Mouse (Mus musculus) heart, postnatal 10 days (tissue): ENCODE measurements at regions not wholly inside any gene's neighbourhood (a gene's known extent, or its start where the extent isn't known, plus 50 kb on each side); places are given as distances from the start of the nearest gene placed in this dataset.
A peak's percentile ranks its signal among the peaks of the same experiment; 100 is the strongest.

ENCODE experiments used
- DNase-seq, 2 experiments: peaks; one replicate each; pipeline ENCODE4 v3.0.0; 2021
- intact Hi-C: fragments of 180-260 bp; cut with DNase I; formaldehyde crosslinking; loops from one replicate; pipeline ENCODE4 v1.15.1; 2025

DNA sequence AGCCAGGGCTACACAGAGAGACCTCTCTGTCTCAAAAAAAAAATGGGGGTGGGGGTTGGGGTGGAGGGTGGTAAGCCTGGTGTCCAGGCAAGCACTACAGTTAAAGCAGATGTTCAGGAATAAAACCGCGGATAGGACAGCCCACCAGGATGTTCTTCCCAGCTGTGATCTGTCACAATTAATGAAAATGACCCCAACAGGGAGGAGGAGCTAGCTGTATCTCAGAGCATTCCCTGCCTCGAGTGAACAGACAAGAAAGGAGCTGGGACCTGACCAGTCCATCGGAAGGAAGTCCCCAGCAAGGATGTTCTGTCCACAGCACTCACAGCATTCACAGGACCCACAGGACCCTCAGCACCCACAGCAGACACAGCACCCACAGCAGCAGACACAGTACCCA is 80.4 kb downstream of the Utp6 start:
- DNase-seq = no peak
- intact Hi-C loops = no loop called here

DNA sequence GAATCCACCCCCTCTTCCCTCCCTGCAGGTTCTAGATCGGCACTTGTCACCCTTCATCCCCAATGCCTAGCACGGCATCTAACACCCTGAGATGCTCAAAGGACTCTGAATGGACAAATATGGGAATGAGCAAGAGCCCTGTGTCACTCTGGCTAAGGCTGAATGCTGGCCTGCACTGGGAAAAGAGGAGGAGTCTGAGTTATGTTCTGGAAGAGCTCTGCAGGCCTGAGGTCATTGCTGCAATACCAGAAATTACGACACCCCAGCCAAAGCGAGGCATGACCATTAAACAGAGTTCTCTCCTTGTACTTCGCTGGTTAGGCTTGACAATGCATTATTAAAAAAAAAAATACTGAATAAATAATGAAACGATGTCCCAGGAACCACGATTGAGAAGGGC is 84.1 kb downstream of the Utp6 start:
- intact Hi-C loops = no loop called here
- peak; percentile 59 to 61 for DNase-seq

DNA sequence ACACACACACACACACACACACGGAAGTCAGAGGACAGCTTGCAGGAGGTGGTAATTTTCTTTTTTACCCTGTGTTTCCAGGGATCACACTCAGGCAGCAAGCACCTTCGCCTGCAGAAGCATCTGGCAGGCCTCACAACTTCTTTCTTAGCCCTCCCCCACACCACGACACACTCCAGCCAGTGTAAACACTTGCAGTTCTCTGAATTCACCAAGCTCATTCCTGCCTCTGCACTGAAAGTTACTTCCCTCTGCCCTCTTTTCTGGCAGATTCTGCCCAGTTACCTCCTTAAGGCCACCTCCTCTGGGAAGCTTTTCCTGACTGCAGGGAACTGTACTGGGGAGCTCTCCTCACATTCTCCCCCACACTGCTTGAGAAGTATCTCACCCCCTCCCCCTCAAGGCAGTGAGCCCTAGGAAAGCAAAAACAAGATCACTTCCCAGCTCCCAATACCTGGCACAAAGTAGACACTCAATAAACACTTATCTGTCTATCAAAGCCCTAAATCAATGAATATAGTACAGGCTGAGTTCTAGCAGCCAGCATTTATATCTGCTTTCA is 84.9 kb downstream of the Utp6 start:
- intact Hi-C loops = no loop called here
- DNase-seq = peak; percentile 36 to 44

DNA sequence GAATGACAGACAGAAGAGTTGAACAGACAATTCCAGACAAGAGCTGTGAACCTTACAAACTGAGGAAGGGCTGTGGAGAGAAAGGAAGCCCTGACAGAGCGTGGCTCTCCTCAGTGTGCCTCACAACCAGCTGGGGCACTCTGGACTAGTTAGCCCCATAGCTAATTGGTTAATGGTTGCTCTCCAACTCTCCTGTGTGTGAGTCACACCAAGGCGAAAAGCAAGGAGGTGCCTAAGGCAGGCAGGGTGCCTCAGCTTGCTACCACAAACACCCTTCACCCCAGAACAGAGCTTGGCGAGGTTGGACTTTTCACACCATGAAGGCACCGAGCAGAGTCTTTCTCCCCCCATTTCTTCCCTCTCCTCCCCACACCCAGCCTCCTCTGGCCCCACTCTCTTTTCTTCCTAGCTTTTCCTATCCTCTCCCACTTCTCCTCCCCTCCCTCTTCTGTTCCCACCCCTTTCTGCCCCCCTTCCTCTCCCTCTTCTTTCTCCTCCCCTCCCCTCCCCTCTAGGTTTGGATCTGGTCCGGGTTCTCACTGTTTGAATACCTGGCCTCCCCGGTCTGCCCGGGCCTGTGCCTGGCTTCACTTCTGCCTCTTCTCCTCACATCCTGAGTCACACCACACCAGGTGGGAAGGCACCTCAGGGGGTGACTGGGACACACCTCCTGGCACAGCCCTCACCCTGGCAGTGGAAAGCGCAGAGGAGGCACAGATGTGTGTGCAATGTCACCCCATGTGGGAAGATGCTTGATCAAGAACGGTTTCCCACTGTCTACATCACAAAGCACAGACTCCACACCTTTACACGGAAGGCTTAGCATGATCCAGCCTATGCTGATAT is 90.2 kb downstream of the Utp6 start:
- DNase-seq = no peak
- intact Hi-C loops = no loop called here

DNA sequence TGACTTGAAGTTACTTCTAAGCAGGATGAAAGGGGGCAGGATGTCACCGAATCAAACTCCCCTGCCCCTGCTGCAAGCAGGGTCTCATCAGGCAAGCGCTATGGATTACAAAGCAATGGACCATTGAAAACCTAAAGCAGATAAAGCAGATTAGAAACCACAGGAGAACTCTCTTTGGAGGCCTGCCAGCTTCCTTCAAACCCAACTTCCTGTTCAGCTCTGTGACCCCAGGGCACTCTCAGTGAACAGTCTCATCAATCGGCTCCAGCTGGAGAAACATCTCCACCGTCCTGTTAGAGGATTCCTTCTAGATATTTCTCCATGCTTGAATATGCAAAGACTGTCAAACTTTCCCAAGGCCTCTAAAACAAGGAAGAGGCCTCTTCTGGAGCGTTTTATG is 92.0 kb downstream of the Utp6 start:
- peak; percentile 43 to 53 for DNase-seq

DNA sequence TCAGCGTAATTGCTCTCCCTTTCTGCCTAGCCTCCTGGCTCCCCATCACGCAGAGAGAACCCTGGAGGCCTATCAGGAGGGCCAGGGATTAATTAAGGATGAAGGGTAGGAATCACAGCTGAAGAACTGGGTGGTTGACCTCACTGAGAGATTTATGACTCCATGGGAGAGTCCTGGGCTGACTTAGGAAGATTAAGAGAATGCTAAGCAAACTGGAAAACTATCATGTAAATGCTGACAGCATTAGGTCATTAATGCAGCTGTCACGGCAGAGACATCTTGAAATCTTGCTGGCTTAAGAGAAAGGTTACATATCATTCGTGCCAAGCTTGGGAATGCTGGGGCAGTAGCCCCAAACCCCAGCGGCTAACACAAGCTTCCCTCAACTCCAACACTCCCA is 93.2 kb downstream of the Utp6 start:
- no peak for DNase-seq
- intact Hi-C loops = no loop called here

More for the DNA sequence above, 92.0 kb downstream of the Utp6 start:
- intact Hi-C loops = no loop called here

DNA sequence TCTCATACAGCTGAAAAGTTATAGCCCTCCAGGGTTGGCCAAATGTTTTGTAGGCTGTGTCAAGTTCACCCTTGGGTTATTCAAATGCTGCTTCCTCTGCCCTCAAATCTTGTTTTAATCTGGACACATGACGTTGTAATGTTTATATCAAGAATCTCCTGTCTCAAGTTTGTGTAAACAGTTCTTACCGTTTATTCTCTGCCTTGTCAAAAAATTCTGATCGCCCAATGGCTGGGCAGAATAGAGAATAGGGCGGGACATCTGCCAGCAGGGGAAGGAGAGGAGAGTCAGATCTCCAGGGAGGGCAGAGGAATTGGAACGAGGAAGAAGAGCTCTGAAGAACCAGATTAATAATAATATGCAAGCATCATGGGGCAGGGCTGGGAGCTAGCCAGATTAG is 97.4 kb downstream of the Utp6 start:
- DNase-seq = no peak
- intact Hi-C loops = no loop called here

DNA sequence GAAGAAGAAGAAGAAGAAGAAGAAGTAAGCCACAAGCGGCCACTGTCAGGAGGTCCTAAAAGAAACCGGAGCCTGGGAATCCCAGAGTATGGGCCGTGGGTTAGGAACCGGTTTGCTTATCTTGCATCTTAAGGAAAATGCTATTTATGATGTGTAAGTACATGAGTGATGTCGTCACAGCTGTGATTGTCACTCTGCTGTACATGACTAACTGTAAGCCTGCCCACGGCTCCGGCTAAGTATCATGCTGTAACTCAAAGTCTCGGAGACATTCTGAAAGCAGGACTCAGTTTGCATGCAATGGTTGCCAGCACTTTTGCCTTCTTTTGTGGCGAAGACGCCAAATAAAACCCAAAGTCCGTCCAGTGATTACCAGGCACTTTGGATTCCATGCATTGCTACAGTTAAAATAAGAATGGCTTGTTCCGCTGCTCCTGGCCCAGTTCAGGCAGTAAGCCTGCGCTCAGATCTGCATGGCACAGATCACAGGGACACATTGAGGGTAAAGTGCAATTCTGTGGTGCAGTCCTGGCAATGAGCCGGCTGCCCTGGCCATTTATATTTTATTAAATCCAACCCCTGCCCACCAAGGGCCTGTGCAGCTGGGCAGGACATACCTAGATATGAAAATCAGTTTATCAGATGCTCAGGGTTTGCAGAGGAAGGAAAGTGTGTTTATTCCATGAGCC is 98.6 kb downstream of the Utp6 start:
- intact Hi-C loops = no loop called here

DNA sequence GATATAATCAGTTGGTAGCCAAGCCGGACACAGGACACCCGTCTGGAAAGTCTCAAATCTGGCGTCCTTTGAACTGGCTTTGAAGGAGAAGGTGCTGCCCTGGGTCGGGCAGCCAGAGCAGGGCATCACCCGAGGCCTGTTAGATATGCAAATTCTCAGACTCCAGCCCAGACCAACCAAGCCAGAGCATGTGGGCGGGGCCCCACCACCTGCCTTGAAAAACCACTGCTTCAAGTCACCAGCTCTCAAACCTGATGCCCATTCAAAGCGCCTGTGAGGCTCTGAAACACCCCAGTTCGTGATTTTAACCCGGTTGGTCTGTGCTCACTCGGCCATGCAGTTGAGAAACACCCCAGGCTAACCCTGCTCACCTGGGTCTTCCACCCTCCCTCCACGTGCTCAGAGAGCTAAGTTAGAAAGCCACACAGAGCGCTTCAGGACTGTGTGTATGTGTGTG is 101.6 kb downstream of the Utp6 start:
- no peak for DNase-seq
- intact Hi-C loops = no loop called here

More for the DNA sequence above, 98.6 kb downstream of the Utp6 start:
- DNase-seq = no peak

DNA sequence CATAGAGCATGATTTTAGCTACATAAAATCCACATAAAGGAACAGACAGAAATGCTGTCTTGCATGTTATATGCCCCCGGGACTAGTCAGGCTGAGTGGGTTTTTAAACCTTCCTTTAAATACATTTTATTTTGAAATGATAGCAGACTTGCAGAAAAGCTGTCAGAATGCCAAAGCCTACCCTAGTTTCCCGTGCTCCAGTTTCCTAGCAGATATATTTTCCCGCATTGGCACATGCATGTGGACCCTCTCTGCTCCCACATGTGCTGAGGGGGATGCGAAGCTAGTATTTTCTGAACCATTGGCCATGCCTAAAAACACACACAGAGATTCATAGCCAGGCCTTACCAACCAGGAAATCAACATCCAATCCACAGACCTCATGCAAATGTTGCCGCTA is 105.8 kb downstream of the Utp6 start:
- no peak for DNase-seq
- intact Hi-C loops = no loop called here

DNA sequence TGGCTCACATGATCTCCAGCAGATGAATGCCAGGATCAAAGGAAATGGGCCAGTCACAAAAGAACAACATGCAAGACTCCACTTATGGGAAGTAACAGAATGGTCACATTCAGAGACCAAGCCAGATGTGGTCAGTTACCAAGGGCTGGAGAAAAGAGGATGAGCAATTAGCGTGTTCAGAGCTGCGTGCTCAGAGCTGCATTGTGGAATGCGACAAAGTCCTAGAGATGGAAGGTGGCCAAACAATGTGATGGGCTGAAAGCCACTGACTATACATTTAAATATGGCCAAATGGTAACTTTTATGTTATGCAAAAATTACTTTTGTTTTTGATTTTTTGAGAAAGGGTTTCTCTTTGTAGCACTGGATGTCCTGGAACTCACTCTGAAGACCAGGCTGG is 112.6 kb downstream of the Utp6 start:
- DNase-seq = no peak
- intact Hi-C loops = no loop called here

DNA sequence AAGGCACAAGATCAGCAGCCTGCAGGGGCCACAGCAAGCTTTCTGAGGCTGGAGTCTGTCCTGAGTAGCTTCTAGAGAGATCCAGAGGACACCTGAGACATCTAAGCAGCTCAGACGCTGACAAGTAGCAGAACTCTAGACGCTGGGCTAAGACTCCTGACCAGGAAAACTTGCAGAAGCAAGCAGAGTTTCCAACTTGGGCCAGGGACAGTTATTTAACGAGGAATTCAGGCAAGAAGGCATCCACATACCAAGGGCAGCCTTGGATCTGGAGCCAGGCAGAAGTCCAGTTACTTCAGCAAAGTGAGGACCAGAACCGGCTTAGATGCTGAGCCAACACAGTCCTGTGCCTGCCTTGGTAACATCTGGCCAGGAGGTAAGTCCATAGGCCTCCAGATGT is 117.8 kb downstream of the Utp6 start:
- intact Hi-C loops = no loop called here

DNA sequence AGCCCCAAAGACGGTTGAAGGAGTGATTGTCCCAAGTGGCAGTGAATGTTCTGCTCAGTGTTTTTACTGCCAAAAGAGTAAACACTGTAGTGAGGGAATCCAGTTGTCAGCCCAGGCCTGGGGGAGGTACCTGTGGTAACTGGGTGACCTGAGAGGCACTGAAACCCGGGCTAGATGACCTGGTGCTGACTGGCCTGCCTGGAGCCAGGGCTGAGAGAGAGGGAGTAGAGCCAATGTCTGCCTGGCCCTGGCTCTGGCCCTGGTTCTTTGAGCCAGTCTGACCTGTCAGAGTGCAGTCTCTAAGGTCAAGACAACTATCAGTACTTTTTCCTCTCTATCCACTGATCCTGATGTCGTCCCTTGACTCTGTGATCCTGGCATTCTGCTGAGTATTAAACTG is 119.2 kb downstream of the Utp6 start:
- no peak for DNase-seq
- intact Hi-C loops = no loop called here

More for the DNA sequence above, 117.8 kb downstream of the Utp6 start:
- no peak for DNase-seq

DNA sequence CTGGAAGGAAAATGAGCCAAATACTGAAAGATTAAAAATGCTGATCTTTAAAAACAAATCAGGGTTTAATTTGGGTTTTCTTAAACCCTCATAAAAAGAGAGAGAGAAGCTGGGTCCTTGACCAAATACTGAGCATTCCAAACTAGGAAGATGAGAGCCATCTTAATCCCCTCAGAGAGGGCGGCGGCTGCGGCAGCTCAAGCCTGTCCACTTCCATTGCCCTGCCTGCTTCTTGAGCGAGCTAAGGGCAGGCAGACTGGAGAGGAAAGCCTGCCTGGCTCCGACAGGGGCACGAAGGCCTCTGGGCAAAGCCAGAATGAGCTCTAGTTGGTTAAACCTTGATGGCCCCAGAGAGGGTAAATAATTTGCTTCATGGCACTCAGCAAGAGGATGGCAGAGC is 122.2 kb downstream of the Utp6 start:
- no peak for DNase-seq
- intact Hi-C loops = no loop called here

DNA sequence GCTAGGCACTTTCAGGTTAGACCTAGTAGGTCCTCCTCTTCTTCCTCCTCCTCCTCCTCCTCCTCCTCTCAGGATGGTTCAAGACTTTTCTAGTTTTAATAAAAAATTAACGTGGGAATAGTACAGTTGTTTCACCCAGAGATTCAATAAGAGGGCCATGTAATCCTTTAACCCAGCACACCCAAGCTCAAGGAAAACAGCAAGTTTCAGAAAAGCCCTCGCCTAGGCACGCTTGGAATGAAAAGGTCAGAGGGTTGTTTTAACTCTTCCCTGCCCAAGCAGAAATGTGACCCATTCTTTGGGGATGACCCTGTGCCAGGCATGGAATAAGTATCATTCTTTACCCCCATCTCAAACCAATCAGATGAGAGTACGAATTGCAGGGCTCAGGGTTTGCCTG is 124.1 kb downstream of the Utp6 start:
- intact Hi-C loops = no loop called here
- no peak for DNase-seq

DNA sequence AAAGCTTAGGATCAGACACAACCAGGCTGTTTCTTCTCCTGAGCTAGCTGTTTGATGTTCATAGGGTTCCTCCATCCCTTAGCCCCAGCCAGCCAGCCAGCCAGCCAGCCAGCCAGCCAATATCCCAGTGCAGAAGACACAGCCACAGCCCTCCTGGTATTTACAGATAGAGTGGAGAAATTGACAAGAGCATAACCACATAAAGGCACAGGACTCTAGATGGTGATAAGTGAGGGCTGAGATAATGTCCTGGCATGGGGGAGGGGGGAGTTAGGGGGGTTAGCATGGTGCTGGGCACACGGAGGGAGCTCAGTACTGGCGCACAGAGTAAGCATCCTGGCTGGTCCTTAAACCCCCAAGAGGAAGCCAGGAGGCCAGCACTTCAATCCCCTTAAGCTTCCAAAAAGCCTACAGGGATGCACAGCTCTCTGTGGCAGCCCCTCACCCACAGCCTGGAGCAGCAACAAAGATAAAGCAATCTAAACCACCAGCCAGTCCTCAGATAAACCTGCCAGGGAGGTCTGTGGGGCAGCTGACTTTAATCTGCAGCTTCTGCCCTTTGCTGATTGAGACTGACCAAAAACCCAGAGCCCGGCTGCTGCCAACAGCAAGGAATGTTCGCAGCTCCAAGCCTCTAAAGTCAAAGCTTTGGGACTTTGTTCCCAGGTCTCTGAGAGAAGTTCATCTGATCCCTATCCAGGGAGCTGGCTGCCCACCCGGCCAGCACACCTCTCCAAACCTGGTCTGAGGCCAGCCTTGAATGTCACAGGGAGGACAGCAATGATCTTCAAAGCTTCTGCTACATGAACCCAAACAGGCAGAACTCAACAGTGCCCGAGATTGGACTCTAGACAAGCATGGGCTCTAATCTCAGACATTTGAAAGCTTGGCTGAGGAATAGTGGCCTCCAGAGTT is 124.9 kb downstream of the Utp6 start:
- intact Hi-C loops = no loop called here
- DNase-seq = peak; percentile 44 to 49

DNA sequence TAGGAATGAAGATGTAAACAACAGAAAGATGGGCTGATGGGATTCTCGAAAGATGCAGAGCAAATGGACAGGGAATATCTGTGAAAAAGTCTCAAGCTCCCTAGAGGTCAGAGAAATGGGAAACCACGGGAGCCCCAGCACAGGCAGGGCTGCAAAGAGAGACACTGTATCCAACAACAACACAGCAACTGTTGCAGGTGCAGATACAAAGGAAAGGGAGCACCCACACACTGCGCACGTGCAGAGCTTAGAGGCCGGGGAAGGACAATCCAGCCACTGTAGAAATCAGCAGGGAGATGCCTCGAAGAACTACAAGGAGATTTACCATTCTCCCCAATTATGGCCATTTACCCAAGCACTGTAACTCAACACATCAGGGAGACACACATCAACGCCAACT is 126.3 kb downstream of the Utp6 start:
- DNase-seq = no peak
- intact Hi-C loops = no loop called here

DNA sequence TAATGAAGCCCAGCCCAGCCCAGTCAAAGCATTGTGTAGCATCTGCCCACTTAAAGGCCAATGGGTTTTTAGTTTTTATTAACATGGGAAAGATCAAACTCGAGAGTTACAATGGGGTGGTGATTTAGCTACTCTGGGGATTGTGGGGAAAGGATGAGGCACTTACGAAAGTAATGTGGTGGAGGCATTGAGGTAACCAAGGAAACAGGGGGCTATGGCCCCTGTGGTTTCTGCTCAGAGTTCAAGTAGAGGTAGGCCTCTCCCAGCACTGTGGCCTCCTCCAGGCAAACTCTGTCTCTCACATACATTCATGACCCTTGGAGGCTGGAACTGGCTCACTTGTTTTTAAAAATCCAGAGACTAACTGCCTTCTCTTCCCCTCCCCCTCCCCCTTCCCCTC is 128.4 kb downstream of the Utp6 start:
- intact Hi-C loops = no loop called here
- DNase-seq = no peak

DNA sequence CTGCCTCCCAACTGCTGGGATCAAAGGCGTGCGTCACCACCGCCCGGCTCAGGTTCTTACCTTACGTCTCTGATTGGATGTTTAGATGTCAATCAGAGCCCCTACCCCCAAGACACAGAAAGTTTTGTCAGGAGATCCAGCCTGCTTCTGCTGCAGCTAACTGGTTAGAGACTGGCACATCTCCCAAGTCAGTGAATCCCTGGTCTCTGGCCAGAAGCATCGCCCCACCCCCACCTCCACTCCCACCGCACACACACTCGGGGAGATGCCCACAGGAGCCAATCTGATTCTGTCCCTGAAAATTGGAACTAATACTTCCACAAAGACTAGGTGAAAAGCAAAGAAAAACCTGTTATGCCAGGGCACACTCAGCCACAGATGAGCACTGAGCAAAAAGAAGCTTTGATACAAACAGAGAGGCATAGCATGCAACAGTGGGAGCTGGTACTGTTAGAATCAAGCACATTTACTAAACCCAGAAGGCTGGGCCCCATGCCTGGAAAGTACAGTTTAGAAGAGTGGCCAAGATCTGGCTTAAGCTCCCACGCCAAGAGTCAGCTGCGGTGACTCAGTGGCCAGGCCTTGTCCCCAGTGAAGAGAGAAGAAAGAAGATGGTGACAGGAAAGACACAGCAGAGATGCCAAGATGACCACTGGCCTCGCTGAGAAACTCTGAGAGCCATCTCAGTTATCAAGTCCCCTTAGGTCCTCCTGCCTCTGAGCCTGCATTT is 130.4 kb downstream of the Utp6 start:
- intact Hi-C loops = no loop called here
- DNase-seq = peak; percentile 57 to 60

DNA sequence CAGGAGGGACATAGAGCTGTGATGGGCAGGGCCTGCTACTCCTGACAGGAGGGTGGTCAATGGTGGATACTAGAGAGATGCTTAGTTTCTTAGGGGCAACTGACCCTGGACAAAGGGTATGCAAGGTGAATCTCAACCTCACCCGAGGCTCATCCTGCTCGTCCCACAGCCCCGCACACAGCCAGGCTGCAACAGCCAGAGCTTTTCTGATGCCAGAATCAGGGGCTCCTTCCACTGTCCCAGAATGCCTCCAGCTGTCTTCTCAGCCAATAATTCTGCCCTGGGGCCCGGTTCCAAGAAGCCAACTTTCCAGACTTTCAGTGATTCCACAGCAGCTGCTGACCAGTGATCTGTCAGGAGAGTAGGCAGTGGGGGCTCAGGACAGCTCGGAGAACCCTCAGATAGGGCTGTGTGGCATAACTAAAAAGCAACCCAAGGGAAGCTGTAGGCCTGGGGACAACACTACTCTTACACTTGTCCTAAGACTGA is 131.6 kb downstream of the Utp6 start:
- intact Hi-C loops = no loop called here
- no peak for DNase-seq
